Mouse (Mus musculus): ENCODE data around the gene Saxo1. TPM values are rescaled to one million over a fixed set of nuclear protein-coding genes. Genes with fewer than 3 reads are reported as not detected.

The Saxo1 gene
- not detected for polyA plus RNA-seq (2014; fragmentation: Illumina TruSeq; extraction: RNeasy Lipid Tissue Mini Kit (QIAGEN cat#74804); ENCODE audit: low read depth, low replicate concordance)

GRCm38 (mm10) chr4:86558228-86558627 lies at the start of gene Saxo1:
TSS of gene Saxo1 (minus strand) at chr4:86558328.

DNA sequence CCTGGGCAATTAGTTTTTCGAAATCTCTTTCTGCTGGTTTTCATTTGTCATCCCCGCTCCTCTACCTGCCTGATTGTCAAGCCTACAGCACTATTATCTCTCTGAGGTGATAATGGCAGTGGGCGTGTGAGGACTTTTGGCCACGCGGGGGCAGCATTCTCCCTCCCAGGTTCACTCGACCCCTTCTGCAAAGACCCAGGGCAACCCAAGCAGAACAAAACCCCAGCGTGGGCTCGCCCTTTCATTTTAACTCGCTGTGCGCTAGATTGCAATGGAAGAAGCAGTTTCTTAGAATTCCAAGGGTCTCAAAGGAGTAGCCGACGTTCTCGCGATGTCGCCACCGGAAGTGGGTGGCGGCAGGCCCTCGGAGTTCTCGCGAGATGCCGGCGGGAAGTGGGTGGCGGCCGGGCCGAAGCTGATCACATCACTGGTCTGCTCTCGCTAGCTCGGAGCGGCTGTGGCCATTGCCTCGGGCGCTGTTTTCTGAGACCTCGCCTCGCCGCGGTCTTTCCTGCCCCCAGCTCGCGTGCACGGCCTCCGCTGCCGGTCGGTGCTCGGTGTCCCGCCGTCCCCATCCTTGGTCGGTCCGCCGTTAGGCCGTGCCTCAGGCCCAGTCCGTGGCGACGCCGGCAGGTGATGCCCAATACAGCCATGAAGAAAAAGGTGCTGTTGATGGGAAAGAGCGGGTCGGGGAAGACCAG lies 17.3 kb upstream of the Saxo1 start, which contains the start of gene Rraga:
Gene Rraga, plus strand, starts transcription at position 386 of the 701 bp plus-strand sequence.

Other genes with a start within 250 kb of the Saxo1 start
- gene Rraga, start 17.3 kb upstream of the Saxo1 start, polyA plus RNA-seq (2014; fragmentation: Illumina TruSeq; extraction: RNeasy Lipid Tissue Mini Kit (QIAGEN cat#74804); ENCODE audit: low read depth, low replicate concordance) = 64.5 TPM
- 3.3 TPM for gene Haus6, start 53.7 kb upstream of the Saxo1 start, polyA plus RNA-seq (2014; fragmentation: Illumina TruSeq; extraction: RNeasy Lipid Tissue Mini Kit (QIAGEN cat#74804); ENCODE audit: low read depth, low replicate concordance)
- 72.5 TPM for gene Plin2, start 111.7 kb upstream of the Saxo1 start, polyA plus RNA-seq (2014; fragmentation: Illumina TruSeq; extraction: RNeasy Lipid Tissue Mini Kit (QIAGEN cat#74804); ENCODE audit: low read depth, low replicate concordance)
- gene Dennd4c, start 190.2 kb upstream of the Saxo1 start, polyA plus RNA-seq (2014; fragmentation: Illumina TruSeq; extraction: RNeasy Lipid Tissue Mini Kit (QIAGEN cat#74804); ENCODE audit: low read depth, low replicate concordance) = 19.1 TPM

Measured in heart, adult 10 weeks (tissue).